Mouse (Mus musculus): ENCODE measurements at regions not wholly inside any gene's neighbourhood (a gene's known extent, or its start where the extent isn't known, plus 50 kb on each side); places are given as distances from the start of the nearest gene placed in this dataset.

DNA sequence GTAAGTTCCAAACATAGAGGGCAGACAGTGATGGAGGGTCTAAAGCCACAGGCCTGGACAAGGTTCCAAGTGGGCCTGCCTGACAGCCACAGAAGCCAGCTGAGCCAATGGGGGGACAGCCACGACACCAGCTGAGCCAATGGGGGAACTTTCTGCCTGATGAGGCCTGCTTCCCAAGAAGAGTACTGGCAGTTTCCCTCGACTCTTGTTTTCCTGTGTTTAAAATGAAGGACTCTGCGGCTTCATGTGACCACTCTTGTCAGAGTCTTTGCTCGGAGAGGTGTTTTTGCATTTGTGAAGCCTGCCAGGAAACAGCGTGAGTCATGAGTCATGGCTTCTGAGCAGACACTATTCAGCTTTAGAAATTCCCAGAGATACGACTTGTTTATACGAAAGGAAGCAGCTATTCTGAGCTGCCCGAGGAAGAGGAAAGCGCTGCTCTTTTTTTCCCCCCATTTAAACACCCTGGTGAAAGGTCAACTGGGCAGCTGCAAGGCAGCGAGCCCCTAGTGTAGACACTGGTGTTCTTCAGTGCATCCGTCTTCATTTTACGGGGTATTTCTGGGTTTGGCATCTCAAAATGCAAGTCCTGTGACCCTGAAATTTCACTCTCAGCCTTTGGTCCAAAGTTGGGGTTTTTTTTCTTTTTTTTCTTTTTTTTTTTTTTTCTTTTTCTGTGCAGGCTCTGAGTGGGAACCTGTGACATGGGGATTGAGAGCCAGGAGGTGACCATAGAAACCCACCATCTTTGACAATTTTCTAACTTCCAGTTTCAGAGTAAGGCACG lies 183.5 kb upstream of the Klf7 start:
- ATAC-seq (ENCODE audit: low FRiP score): peak; percentile 69
- peaks cover 24% of the 10 kb centered on the region for H3K4me1 ChIP-seq (replicated peaks)
- peak overlapping the region; percentile 75 for H3K27ac ChIP-seq
- H3K9ac ChIP-seq: no peak overlapping the region
- peak overlapping the region; percentile 22 for H3K4me2 ChIP-seq
- H3K9me3 ChIP-seq: no peaks in the 10 kb centered on the region
- H3K36me3 ChIP-seq: no peaks in the 10 kb centered on the region
- no peaks in the 10 kb centered on the region for H3K27me3 ChIP-seq
- H3K4me3 ChIP-seq: no peak overlapping the region
- WGBS: 20% methylated on average over 13 of the region's 13 CpGs

DNA sequence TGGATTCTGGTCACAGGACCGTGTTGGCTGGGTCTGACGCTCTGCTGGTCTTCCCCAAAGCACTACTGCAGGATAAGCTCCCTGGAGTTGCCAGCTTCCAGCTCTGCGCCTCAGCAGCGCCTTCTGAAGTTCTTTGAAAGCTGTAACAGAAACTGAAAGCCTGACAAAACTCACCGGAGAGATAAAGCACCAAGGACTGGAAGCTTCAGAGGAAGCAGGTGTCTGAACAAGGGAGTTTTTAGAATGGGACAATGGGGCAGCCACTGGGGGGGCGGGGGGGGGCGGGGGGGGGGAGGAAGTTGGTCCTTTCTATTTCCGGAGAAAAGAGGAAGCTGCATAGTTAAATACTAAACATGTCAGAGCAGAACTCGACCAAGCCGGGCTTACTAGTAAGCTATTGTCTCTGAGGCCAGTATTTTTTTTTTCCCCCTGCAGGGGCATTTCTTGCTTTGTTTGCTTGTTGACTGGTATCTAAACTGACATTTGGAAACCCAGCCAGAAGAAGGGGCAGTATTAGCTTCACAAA lies 180.8 kb upstream of the Klf7 start:
- Histone ChIP-seq H3K27ac (peak overlapping the region; percentile 52; the same call in 1 of the 2 replicates), H3K4me3 (0 out of 2 replicates have a peak overlapping the region, but pooled peaks have one; percentile 4), H3K4me1 (replicated peaks) (peaks cover 23% of the 10 kb centered on the region), H3K4me2 (peak overlapping the region; percentile 25), H3K36me3 (no peaks in the 10 kb centered on the region), H3K9me3 (no peaks in the 10 kb centered on the region), H3K9ac (no peak overlapping the region), H3K27me3 (no peaks in the 10 kb centered on the region)
- WGBS: 10% methylated on average over 10 of the region's 10 CpGs
- no peak for ATAC-seq (ENCODE audit: low FRiP score)

DNA sequence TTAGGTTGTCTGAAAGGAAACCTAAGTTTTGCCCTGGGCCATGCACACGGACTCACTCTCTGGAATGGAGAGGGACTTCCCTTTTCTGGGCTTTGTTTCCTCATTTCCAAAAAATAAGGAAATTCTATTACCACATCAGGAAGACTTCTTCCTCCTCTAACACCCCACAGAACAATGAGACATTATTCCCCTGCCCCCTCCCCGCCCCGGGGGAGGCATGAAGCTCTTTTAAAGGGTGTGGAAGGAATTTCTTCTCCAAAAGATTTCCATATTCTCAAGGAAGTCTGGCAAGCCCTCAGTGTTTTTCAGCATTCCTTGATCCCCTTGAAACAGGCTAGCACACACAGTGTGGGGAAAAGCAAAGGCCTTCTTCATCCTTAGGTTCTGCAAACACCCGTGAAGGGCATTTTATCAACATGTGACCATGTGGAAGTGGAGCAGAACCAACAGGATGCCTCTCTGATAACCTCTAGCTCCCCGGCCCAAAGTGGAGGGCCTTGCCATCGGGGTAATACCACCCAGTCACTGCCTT lies 179.5 kb upstream of the Klf7 start:
- ATAC-seq (ENCODE audit: low FRiP score): no peak
- whole genome bisulfite sequencing: 63% methylated on average over 6 of the region's 6 CpGs
- peaks cover 22% of the 10 kb centered on the region for H3K4me1 ChIP-seq (replicated peaks)
- peak overlapping the region; percentile 48; the same call in 1 of the 2 replicates for H3K27ac ChIP-seq
- H3K36me3 ChIP-seq: no peaks in the 10 kb centered on the region
- no peak overlapping the region for H3K4me3 ChIP-seq
- no peaks in the 10 kb centered on the region for H3K27me3 ChIP-seq
- H3K4me2 ChIP-seq: no peak overlapping the region
- H3K9me3 ChIP-seq: no peaks in the 10 kb centered on the region
- no peak overlapping the region for H3K9ac ChIP-seq

DNA sequence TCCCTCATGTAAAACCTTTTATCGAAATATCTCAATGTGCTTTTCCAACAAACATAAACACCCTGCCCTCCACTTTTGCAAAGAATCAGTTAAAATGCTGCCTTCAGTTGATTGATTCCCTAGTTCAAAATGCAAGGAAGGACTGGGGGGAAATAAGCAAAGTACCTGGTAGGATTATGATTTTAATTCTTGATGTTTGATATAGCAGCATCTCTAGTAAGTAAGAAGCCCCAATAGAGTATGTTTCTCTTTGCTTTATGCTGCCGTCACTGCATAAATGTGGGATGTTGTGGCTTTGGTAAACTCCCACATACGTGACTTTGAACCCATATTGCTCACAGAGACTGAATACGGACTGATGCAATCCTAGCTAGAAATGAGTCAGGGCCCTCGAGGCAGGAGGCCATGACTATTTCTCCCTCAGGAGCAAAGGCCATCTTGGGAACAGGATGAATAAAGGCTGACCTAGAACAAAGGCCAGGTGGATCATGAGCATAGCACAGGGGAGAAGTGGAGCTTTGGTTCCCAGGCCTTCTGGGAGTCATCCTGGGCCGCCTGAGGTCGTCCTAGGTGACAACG lies 179.0 kb upstream of the Klf7 start:
- no peaks in the 10 kb centered on the region for H3K27me3 ChIP-seq
- H3K36me3 ChIP-seq: no peaks in the 10 kb centered on the region
- 83% methylated on average over 8 of the region's 8 CpGs for WGBS
- H3K4me2 ChIP-seq: no peak overlapping the region
- ATAC-seq (ENCODE audit: low FRiP score): no peak
- no peaks in the 10 kb centered on the region for H3K9me3 ChIP-seq
- no peak overlapping the region for H3K4me3 ChIP-seq
- no peak overlapping the region for H3K27ac ChIP-seq
- H3K9ac ChIP-seq: no peak overlapping the region
- peaks cover 22% of the 10 kb centered on the region for H3K4me1 ChIP-seq (replicated peaks)

DNA sequence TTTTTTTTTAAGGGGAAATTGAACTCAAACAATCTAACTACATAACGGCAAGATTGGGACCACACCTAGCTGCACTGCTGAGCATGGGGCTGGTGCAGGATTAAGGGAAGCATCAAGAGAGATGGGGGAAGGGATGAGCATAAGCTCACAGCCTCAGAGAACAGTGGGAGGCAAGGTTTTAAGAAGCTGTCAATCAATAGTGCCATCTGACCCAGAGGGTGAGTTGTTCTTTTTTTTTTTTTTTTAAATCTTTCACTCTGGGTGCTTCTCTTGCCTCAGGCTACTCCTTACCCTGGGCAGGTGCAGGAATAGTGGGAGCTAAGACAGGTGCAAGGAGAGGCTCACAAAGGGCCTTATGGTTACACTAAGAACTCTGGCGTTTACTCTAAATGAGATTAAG lies 176.9 kb upstream of the Klf7 start:
- H3K9me3 ChIP-seq: no peaks in the 10 kb centered on the region
- H3K4me3 ChIP-seq: no peak overlapping the region
- H3K9ac ChIP-seq: no peak overlapping the region
- H3K36me3 ChIP-seq: no peaks in the 10 kb centered on the region
- H3K4me2 ChIP-seq: no peak overlapping the region
- H3K27ac ChIP-seq: no peak overlapping the region
- ATAC-seq (ENCODE audit: low FRiP score): no peak
- peaks cover 25% of the 10 kb centered on the region for H3K4me1 ChIP-seq (replicated peaks)
- H3K27me3 ChIP-seq: no peaks in the 10 kb centered on the region
- 44% methylated on average over 2 of the region's 2 CpGs for WGBS

DNA sequence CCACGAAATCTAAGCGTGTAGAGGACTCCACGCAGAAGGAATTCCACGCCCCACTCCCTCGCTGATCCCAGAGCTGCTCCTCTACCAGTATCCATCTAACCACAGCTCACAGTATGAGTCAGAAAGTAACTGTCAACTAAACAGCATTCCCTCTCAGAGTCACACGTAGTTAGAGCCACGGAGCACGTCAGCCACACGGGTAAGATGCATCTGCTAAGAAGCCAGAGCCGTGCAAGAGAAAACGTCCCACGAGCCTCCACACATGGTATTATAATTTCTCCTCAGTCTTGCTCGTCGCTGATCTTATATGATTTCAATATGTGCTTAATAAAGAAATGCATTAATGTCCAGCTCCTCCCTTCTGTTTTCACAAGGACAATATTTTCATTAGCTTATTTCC lies 176.1 kb upstream of the Klf7 start:
- Histone ChIP-seq H3K9ac (no peak overlapping the region), H3K4me1 (replicated peaks) (peaks cover 24% of the 10 kb centered on the region), H3K27ac (no peak overlapping the region), H3K27me3 (no peaks in the 10 kb centered on the region), H3K4me3 (no peak overlapping the region), H3K36me3 (no peaks in the 10 kb centered on the region), H3K4me2 (no peak overlapping the region), H3K9me3 (no peaks in the 10 kb centered on the region)
- 76% methylated on average over 14 of the region's 14 CpGs for WGBS
- no peak for ATAC-seq (ENCODE audit: low FRiP score)

DNA sequence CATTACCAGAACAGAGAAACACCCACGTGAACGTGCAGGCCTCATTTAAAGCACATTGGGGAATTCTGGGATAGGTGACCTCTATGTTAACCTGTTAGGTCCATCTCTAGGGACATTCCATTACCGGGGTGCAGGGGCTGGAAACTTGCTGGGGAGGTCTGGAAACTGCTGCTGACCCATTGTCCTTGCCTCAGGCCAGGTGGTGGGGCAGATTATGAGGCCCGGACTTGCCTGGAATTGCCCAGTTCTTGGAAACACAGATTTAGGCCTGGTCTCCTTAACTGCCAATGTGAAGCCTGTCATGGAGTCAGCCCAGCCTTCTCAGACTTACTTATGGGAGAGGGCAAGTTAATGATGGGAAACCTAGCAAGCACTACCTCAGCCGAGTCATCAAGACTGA lies 175.3 kb upstream of the Klf7 start:
- H3K4me3 ChIP-seq: no peak overlapping the region
- ATAC-seq (ENCODE audit: low FRiP score): no peak
- no peak overlapping the region for H3K4me2 ChIP-seq
- no peak overlapping the region for H3K9ac ChIP-seq
- no peaks in the 10 kb centered on the region for H3K36me3 ChIP-seq
- H3K9me3 ChIP-seq: no peaks in the 10 kb centered on the region
- H3K4me1 ChIP-seq (replicated peaks): peaks cover 19% of the 10 kb centered on the region; the same call in 1 of the 2 replicates
- H3K27me3 ChIP-seq: no peaks in the 10 kb centered on the region
- WGBS: 86% methylated on average over 5 of the region's 5 CpGs
- no peak overlapping the region for H3K27ac ChIP-seq

DNA sequence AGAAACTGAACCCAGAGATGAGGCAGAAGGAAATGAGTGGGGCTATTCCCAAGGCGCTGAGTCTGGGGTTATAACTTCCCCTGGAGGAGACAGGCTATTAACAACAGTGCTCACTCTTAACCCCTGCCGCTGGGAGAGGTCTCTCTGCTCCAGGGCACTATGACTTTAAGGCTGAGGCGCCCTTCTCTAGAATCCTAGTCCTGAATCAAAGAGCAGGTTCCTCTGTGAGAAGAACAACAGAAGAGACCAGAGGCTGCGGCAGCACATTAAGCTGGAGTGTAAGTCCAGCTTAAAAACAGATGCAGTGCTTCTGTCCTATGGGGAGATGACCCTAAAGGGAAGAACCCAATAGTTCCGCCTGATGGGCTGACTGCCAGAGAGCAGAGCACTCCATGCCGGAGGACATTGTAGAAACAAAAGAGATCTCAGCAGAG lies 173.4 kb upstream of the Klf7 start:
- Histone ChIP-seq H3K4me3 (no peak overlapping the region), H3K4me1 (replicated peaks) (peaks cover 16% of the 10 kb centered on the region; the same call in 1 of the 2 replicates), H3K36me3 (no peaks in the 10 kb centered on the region), H3K9ac (no peak overlapping the region), H3K9me3 (no peaks in the 10 kb centered on the region), H3K27ac (peak overlapping the region; percentile 25), H3K4me2 (no peak overlapping the region), H3K27me3 (no peaks in the 10 kb centered on the region)
- 24% methylated on average over 6 of the region's 6 CpGs for WGBS
- no peak for ATAC-seq (ENCODE audit: low FRiP score)

DNA sequence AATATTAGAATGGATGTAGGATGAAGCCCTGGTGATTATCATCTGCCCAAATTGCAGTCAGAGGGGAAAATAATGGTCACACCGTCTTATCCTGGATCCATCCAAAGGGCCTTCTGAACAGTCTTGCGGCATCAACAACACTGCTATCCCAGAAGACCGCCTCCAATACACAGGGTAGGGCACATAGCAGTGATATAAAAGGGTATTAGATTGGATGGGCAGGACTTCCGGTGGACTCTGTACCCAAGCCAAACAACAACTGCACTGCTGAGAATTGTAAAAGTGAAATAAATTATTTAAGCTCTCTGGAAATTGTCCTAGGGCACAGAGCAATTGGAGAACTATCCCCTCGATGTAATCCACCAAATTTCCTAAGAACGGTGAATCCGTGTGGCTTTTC lies 173.0 kb upstream of the Klf7 start:
- no peaks in the 10 kb centered on the region for H3K9me3 ChIP-seq
- no peaks in the 10 kb centered on the region for H3K27me3 ChIP-seq
- no peak overlapping the region for H3K4me3 ChIP-seq
- H3K4me2 ChIP-seq: no peak overlapping the region
- peaks cover 16% of the 10 kb centered on the region; the same call in 1 of the 2 replicates for H3K4me1 ChIP-seq (replicated peaks)
- H3K36me3 ChIP-seq: no peaks in the 10 kb centered on the region
- no peak for ATAC-seq (ENCODE audit: low FRiP score)
- WGBS: 85% methylated on average over 7 of the region's 7 CpGs
- H3K9ac ChIP-seq: no peak overlapping the region
- H3K27ac ChIP-seq: no peak overlapping the region

DNA sequence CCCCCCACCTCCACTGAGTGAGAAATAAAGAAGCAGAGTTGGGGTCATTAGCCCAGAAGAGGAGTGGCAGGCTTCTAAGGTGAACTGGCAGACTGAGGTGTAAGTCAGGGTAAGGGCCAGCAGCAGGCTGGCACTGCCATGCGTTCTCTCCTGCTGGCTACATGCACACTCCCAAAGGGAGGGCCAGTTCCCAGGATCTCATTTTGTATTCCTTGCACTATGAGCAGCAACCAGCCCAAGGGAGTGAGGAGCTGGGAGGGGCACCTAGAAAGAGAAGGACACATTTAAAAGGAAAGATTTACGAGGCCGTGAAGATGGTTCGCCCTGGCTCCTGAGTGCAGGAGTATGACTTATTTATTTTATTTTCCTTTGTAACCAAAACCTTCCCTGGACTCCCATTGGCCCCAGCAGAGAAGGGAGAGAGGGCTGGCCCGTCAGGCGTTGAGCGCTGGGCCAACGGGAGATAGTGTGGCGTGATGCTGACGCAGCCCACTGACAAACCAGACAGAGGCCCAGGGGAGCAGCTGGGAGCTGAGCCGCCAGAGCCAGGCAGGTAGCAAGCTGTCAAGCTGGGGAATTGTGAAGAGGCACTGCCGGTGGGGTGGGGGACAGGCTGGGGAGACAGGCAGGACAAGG lies 166.8 kb upstream of the Klf7 start:
- 0 out of 2 replicates have a peak overlapping the region, but pooled peaks have one; percentile 3 for H3K4me2 ChIP-seq
- ATAC-seq (ENCODE audit: low FRiP score): peak; percentile 74
- H3K4me1 ChIP-seq (replicated peaks): peaks cover 6% of the 10 kb centered on the region
- 45% methylated on average over 12 of the region's 12 CpGs for WGBS
- no peak overlapping the region for H3K9ac ChIP-seq
- no peaks in the 10 kb centered on the region for H3K27me3 ChIP-seq
- H3K27ac ChIP-seq: peak overlapping the region; percentile 48
- H3K4me3 ChIP-seq: no peak overlapping the region
- no peaks in the 10 kb centered on the region for H3K36me3 ChIP-seq
- no peaks in the 10 kb centered on the region for H3K9me3 ChIP-seq

DNA sequence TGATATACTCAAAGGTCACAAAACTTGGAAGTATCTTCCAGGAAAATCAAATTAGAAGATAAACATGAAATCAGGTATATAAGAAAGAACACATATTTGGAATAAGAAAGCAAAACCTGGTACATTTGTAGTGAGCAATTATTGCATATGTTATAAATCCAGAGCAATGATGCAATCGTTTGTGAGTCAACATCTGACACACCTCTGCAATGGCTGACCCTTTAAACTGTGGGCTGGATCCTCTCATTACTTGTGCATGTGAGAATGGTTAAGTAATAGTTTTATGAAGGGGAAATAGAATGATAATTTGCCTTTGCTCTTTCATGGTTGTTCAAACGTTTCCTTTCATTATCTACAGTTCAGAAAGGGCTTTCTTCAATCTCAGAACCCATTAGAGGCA lies 165.0 kb upstream of the Klf7 start:
- Histone ChIP-seq H3K27ac (no peak overlapping the region), H3K36me3 (no peaks in the 10 kb centered on the region), H3K27me3 (no peaks in the 10 kb centered on the region), H3K4me1 (replicated peaks) (peaks cover 6% of the 10 kb centered on the region), H3K9ac (no peak overlapping the region), H3K9me3 (no peaks in the 10 kb centered on the region), H3K4me2 (no peak overlapping the region), H3K4me3 (no peak overlapping the region)
- ATAC-seq (ENCODE audit: low FRiP score): no peak
- 77% methylated on average over 2 of the region's 2 CpGs for WGBS

DNA sequence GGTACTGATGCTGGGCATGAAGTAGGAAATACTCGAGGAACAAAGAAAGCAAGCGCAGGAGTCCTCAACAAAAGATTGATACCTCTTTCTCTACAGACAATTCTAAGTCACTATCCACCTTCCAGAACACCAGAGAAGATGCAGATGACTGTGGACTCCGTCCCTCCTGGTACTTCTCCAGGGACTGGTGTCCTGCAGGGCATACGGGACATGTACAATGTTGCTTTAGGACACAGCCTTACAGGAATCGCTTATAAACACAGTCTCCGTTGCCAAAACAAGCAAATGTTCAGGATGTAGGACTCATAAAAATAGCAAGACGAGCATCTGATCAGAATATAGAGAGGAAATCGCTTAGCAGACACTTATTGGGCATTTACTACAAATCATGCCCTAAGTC lies 162.6 kb upstream of the Klf7 start:
- H3K36me3 ChIP-seq: no peaks in the 10 kb centered on the region
- WGBS: 85% methylated on average over 8 of the region's 8 CpGs

More for the DNA sequence above, 162.6 kb upstream of the Klf7 start:
- no peak overlapping the region for H3K4me2 ChIP-seq
- no peak for ATAC-seq (ENCODE audit: low FRiP score)
- H3K27ac ChIP-seq: no peak overlapping the region
- no peak overlapping the region for H3K4me3 ChIP-seq
- H3K9me3 ChIP-seq: no peaks in the 10 kb centered on the region
- H3K4me1 ChIP-seq (replicated peaks): peaks cover 6% of the 10 kb centered on the region
- H3K9ac ChIP-seq: no peak overlapping the region
- no peaks in the 10 kb centered on the region for H3K27me3 ChIP-seq
